Comparison of ENCODE assay signal across 10 mouse cellular contexts in genomic region chr1:162187352-162188120, GRCm38 (mm10).
DNase-seq lines count a peak whose midpoint lies in the region; ATAC-seq lines count a peak whose summit lies in the region.
"Had no signal": no experiment of that assay in that cellular context is flagged by ENCODE, and none has a peak within 500 bp of the region (broad histone marks: within the 10 kb centered on the region; RNA-seq: fewer than 3 reads in every experiment).

No protein-coding gene starts in this region.

- peak; percentile 31 for ATAC-seq in kidney, embryonic 15.5 days (replicated peaks; ENCODE audit: low FRiP score)
- no peak for ATAC-seq in heart, embryonic 11.5 days (replicated peaks; ENCODE audit: insufficient number of reproducible peaks, low FRiP score, low TSS enrichment)
- ATAC-seq: Patski had no signal

- no peaks in the 10 kb centered on the region for H3K27me3 ChIP-seq in kidney, embryonic 15.5 days
- no peaks in the 10 kb centered on the region for H3K27me3 ChIP-seq in heart, embryonic 11.5 days (ENCODE audit: control insufficient read depth, insufficient read depth, low read length)
- H3K27me3 ChIP-seq: Patski had no signal

- no peaks in the 10 kb centered on the region for H3K9me3 ChIP-seq in kidney, embryonic 15.5 days (replicated peaks)
- H3K9me3 ChIP-seq in heart, embryonic 11.5 days (replicated peaks; ENCODE audit: control insufficient read depth, low read length): no peaks in the 10 kb centered on the region

- no peak overlapping the region for H3K4me3 ChIP-seq in kidney, embryonic 15.5 days (replicated peaks)
- H3K4me3 ChIP-seq in brown adipose tissue, adult 24 weeks (ENCODE audit: insufficient read depth, low read depth, low read length): no peak overlapping the region
- no peak overlapping the region for H3K4me3 ChIP-seq in heart, embryonic 11.5 days (ENCODE audit: low read depth, low read length)

- peak overlapping the region; percentile 17; the same call in 1 of the 2 replicates for H3K4me2 ChIP-seq in kidney, embryonic 15.5 days
- H3K4me2 ChIP-seq in heart, embryonic 11.5 days: no peak overlapping the region

- H3K4me1 ChIP-seq in kidney, embryonic 15.5 days: peaks cover 42% of the 10 kb centered on the region
- peaks cover 15% of the 10 kb centered on the region for H3K4me1 ChIP-seq in brown adipose tissue, adult 24 weeks (ENCODE audit: control insufficient read depth, insufficient read depth, insufficient read length, low read length)
- H3K4me1 ChIP-seq in heart, embryonic 11.5 days (ENCODE audit: control insufficient read depth, insufficient read depth, low read length): peaks cover 15% of the 10 kb centered on the region

- no peak for DNase-seq in kidney, postnatal 14 days
- peak; percentile 38 for DNase-seq in lung, postnatal 10 days
- DNase-seq in frontal cortex, adult 2 months (ENCODE audit: extremely low spot score in 1 of 2, low spot score in 1 of 2): no peak
- no peak for DNase-seq in frontal cortex, postnatal 14 days (ENCODE audit: low spot score in 2 of 2)
- DNase-seq in kidney, adult 9 months: no peak
- DNase-seq: kidney, adult 18-20 months had no signal

- WGBS in kidney, embryonic 15.5 days: 27% methylated on average over 8 of the region's 8 CpGs
- 57% methylated on average over 8 of the region's 8 CpGs for WGBS in heart, embryonic 11.5 days (ENCODE audit: insufficient replicate concordance)

- no peaks in the 10 kb centered on the region for H3K36me3 ChIP-seq in kidney, embryonic 15.5 days
- H3K36me3 ChIP-seq in heart, embryonic 11.5 days (ENCODE audit: control insufficient read depth, insufficient read depth, low read length): no peaks in the 10 kb centered on the region

- H3K27ac ChIP-seq in kidney, embryonic 15.5 days: peak overlapping the region; percentile 95
- peak overlapping the region; percentile 39 for H3K27ac ChIP-seq in brown adipose tissue, adult 24 weeks (replicated peaks; ENCODE audit: low read depth, low read length)
- peak overlapping the region; percentile 79 for H3K27ac ChIP-seq in heart, embryonic 11.5 days (ENCODE audit: low read depth, low read length)

- no peak overlapping the region for H3K9ac ChIP-seq in kidney, embryonic 15.5 days
- no peak overlapping the region for H3K9ac ChIP-seq in heart, embryonic 11.5 days (ENCODE audit: low read depth, low read length)

Comparison
In these comparisons a context has a peak if more than half of its experiments do, and no peak if none do; other contexts are left out.
1. H3K27ac ChIP-seq: peak in every context shown above with its lines; median percentile 95 in kidney, embryonic 15.5 days; 79 in heart, embryonic 11.5 days; 39 in brown adipose tissue, adult 24 weeks.